Mouse (Mus musculus): ENCODE measurements around the gene Ube2r2.

DNA sequence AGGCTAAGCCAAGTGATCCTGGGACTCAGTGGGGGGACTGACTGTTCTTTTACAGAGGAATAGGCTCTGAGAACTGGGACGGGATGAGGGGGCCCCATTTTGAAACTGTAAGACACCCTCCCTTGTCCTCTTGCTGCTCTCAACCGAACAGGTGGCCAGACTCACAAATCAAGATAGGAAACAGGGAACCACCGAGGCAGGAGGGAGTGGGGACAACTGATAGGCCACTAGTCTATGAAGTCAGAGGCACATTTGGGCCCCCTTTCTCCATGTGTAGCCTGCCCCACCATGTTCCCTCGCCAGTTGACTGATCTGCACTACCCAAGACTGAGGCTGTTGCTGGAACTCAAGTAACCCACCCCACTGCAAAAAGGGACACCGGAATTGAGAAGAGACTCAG, 38.7 kb upstream of the Ube2r2 start:
- TF ChIP-seq CTCF (IDR thresholded peaks at IDR 0.05; ENCODE audit: control insufficient read depth, insufficient read depth, low read length) (no peak), POLR2A (IDR thresholded peaks at IDR 0.05; ENCODE audit: borderline replicate concordance, control insufficient read depth, low read depth, low read length) (no peak)
